Mouse (Mus musculus): ENCODE measurements around the gene Slc7a10. TPM values are rescaled to one million over a fixed set of nuclear protein-coding genes. Genes with fewer than 3 reads are reported as not detected.

Slc7a10 gene
- polyA plus RNA-seq, 1 experiment from 2014 or later, result 1.0 TPM

GRCm38 (mm10) chr7:35175533-35175932 lies 10.7 kb upstream of the Slc7a10 start:
- Histone ChIP-seq H3K4me1 (replicated peaks) (0 out of 2 replicates have a peak, but pooled peaks cover 9% of the 10 kb centered on the region), H3K9me3 (replicated peaks) (no peaks in the 10 kb centered on the region), H3K27ac (replicated peaks) (no peak overlapping the region), H3K4me2 (no peak overlapping the region), H3K4me3 (replicated peaks) (no peak overlapping the region), H3K36me3 (replicated peaks) (no peaks in the 10 kb centered on the region), H3K9ac (no peak overlapping the region), H3K27me3 (no peaks in the 10 kb centered on the region)
- WGBS (ENCODE audit: insufficient replicate concordance), result 29% methylated on average over 4 of the region's 4 CpGs
- no peak for ATAC-seq (ENCODE audit: insufficient read depth)

DNA sequence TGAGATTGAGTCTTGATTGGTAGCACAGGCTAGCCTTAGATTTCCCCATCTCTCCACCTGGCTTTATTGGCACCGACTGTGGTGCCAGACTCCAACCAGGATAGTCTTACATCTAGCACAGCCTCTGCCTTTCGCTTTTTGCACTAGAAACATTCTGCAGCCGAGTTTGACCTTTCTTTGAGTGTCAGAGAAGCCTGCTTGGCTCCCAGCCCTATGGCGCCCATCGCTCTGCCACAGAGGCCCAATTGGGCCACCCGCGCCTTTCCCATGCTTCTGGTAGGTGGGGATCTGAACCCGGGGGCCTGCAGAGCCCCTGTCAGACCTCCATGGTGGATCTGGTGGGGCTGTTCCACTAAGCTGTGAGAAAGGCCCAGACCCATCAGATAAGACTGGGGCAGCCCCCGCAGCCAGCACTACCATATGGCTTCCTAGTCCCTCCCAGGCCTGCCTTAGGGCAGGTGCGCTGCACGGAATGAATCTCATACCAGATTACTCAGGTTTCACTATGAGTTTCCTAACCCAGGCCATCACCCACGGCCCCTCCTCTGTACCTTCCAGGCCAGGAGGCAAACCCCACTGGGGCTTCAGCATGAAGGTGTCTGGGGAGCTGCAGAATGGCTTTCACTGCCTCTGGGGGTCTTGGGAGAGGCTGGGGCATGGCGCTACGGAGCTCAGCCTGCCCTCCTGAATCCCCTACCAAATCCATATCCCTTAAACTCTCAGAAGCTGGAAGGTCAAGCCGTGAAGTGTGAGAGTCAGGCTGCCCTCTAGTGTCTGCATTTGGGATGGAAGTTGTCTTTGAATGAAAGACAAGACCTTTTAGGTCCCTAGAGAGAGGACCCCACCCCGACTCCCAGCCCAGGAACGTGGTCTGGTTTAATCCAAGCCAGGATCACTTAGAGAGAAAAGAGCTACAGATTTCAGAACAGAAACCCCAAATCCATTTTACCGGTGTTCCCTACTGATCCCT lies 9.5 kb upstream of the Slc7a10 start:
- no peaks in the 10 kb centered on the region for H3K9me3 ChIP-seq (replicated peaks)
- H3K27me3 ChIP-seq, result no peaks in the 10 kb centered on the region
- 42% methylated on average over 18 of the region's 18 CpGs for WGBS (ENCODE audit: insufficient replicate concordance)
- no peak for ATAC-seq (ENCODE audit: insufficient read depth)
- H3K4me1 ChIP-seq (replicated peaks), result 0 out of 2 replicates have a peak, but pooled peaks cover 6% of the 10 kb centered on the region
- H3K36me3 ChIP-seq (replicated peaks), result no peaks in the 10 kb centered on the region
- no peak overlapping the region for H3K4me3 ChIP-seq (replicated peaks)
- H3K9ac ChIP-seq, result no peak overlapping the region
- H3K4me2 ChIP-seq, result no peak overlapping the region
- no peak overlapping the region for H3K27ac ChIP-seq (replicated peaks)

GRCm38 (mm10) chr7:35184833-35185724 lies 1.1 kb upstream of the Slc7a10 start:
- Histone ChIP-seq H3K4me3 (replicated peaks) (peak overlapping the region; percentile 26), H3K4me2 (peak overlapping the region; percentile 52), H3K27me3 (peaks cover 59% of the 10 kb centered on the region), H3K27ac (replicated peaks) (no peak overlapping the region), H3K36me3 (replicated peaks) (no peaks in the 10 kb centered on the region), H3K9me3 (replicated peaks) (no peaks in the 10 kb centered on the region), H3K4me1 (replicated peaks) (peaks cover 4% of the 10 kb centered on the region; the same call in 1 of the 2 replicates), H3K9ac (no peak overlapping the region)
- WGBS (ENCODE audit: insufficient replicate concordance), result 3% methylated on average over 54 of the region's 54 CpGs
- no peak for ATAC-seq (ENCODE audit: insufficient read depth)

DNA sequence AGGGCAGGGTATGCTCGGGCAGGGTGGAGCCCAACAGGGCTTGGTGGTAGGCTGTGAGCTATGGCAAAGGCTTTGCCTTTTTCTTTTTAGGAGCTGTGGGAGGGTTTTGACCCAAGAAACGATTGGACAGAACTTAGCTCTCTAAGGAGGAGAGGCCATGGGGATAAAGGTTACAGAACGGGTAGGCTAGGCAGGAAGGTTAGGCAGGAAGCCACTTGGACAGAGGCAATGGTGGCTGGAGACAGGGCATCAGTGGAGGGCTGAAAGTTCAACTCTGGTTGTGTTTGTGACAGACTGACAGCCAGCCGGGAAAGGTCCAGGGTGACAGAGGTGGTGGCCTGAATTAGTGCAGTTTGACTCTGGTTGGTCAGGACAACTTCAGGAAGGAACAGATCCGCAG lies 3.5 kb downstream of the Slc7a10 start:
- H3K9me3 ChIP-seq (replicated peaks), result no peaks in the 10 kb centered on the region
- H3K27me3 ChIP-seq, result peaks cover 49% of the 10 kb centered on the region
- no peak overlapping the region for H3K27ac ChIP-seq (replicated peaks)
- no peaks in the 10 kb centered on the region for H3K36me3 ChIP-seq (replicated peaks)
- H3K4me3 ChIP-seq (replicated peaks), result no peak overlapping the region
- no peak overlapping the region for H3K4me2 ChIP-seq
- H3K4me1 ChIP-seq (replicated peaks), result peaks cover 4% of the 10 kb centered on the region; the same call in 1 of the 2 replicates
- ATAC-seq (ENCODE audit: insufficient read depth), result no peak
- no peak overlapping the region for H3K9ac ChIP-seq
- WGBS (ENCODE audit: insufficient replicate concordance), result 33% methylated on average over 5 of the region's 5 CpGs

DNA sequence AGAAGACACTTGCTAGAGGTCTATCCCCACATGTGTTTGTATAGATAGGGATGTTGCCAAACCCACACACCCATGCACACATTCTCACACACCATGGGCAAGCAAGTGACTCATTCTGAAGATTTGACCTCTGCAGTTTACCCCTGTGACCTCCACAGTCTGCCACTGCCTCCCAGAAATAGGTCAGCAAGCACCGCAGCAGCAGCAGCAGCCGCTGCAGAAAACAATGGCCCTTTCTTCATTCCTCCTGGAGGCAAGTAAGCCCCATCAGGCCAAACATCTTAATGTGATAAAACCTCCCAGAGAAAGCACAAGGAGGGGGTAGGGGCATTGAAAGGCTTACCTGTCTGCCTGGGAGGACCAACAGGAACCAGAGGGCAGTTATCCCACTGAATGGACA lies 5.1 kb downstream of the Slc7a10 start:
- Histone ChIP-seq H3K4me1 (replicated peaks) (0 out of 2 replicates have a peak, but pooled peaks cover 1% of the 10 kb centered on the region), H3K9me3 (replicated peaks) (no peaks in the 10 kb centered on the region), H3K4me3 (replicated peaks) (no peak overlapping the region), H3K9ac (no peak overlapping the region), H3K4me2 (no peak overlapping the region), H3K36me3 (replicated peaks) (no peaks in the 10 kb centered on the region), H3K27ac (replicated peaks) (no peak overlapping the region), H3K27me3 (peaks cover 33% of the 10 kb centered on the region)
- ATAC-seq (ENCODE audit: insufficient read depth), result no peak
- 22% methylated on average over 2 of the region's 2 CpGs for WGBS (ENCODE audit: insufficient replicate concordance)

GRCm38 (mm10) chr7:35197022-35197421 lies 10.8 kb downstream of the Slc7a10 start:
- Histone ChIP-seq H3K36me3 (replicated peaks) (no peaks in the 10 kb centered on the region), H3K9ac (no peak overlapping the region), H3K27ac (replicated peaks) (no peak overlapping the region), H3K9me3 (replicated peaks) (no peaks in the 10 kb centered on the region), H3K27me3 (no peaks in the 10 kb centered on the region), H3K4me3 (replicated peaks) (no peak overlapping the region), H3K4me1 (replicated peaks) (no peaks in the 10 kb centered on the region), H3K4me2 (no peak overlapping the region)
- no peak for ATAC-seq (ENCODE audit: insufficient read depth)
- WGBS (ENCODE audit: insufficient replicate concordance), result 38% methylated on average over 2 of the region's 2 CpGs

- no peaks in the 10 kb centered on the region for H3K9me3 ChIP-seq (replicated peaks)
- no peak overlapping the region for H3K9ac ChIP-seq
- no peak overlapping the region for H3K4me2 ChIP-seq
- 74% methylated on average over 12 of the region's 12 CpGs for WGBS (ENCODE audit: insufficient replicate concordance)
- H3K36me3 ChIP-seq (replicated peaks), result no peaks in the 10 kb centered on the region
- ATAC-seq (ENCODE audit: insufficient read depth), result no peak
- no peak overlapping the region for H3K27ac ChIP-seq (replicated peaks)
- H3K4me1 ChIP-seq (replicated peaks), result no peaks in the 10 kb centered on the region
- no peaks in the 10 kb centered on the region for H3K27me3 ChIP-seq
- H3K4me3 ChIP-seq (replicated peaks), result no peak overlapping the region
These were observed 13.0 kb downstream of the Slc7a10 start for GRCm38 (mm10) chr7:35198981-35199754.

- ATAC-seq (ENCODE audit: insufficient read depth), result no peak
- H3K4me2 ChIP-seq, result no peak overlapping the region
- no peaks in the 10 kb centered on the region for H3K9me3 ChIP-seq (replicated peaks)
- H3K9ac ChIP-seq, result no peak overlapping the region
- no peaks in the 10 kb centered on the region for H3K4me1 ChIP-seq (replicated peaks)
- no peak overlapping the region for H3K4me3 ChIP-seq (replicated peaks)
- H3K27ac ChIP-seq (replicated peaks), result no peak overlapping the region
- H3K36me3 ChIP-seq (replicated peaks), result no peaks in the 10 kb centered on the region
- no peaks in the 10 kb centered on the region for H3K27me3 ChIP-seq
These were observed 13.6 kb downstream of the Slc7a10 start for GRCm38 (mm10) chr7:35199755-35200154.

DNA sequence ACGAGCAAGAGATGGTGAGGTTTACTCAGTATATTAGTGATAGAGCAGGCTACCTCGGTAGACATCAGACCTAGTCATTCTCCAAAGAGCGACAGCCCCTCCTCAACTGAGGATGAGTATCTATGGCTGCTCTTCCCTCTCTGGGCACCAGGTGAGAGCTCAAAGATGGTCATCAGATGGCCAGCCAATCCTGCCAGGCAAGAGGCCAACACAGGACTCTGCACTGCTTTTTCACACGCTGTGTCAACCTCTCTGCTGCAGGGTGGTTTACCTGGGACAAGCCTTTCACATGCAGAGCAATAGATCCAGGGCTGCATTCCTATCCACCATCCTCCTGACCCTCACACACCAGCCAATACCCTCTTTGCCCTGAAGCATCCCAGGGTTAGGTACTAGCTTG lies 25.6 kb downstream of the Slc7a10 start:
- no peak for ATAC-seq (ENCODE audit: insufficient read depth)
- no peak overlapping the region for H3K4me2 ChIP-seq
- no peaks in the 10 kb centered on the region for H3K9me3 ChIP-seq (replicated peaks)
- H3K27me3 ChIP-seq, result peaks cover 48% of the 10 kb centered on the region
- WGBS (ENCODE audit: insufficient replicate concordance), result 63% methylated on average over 4 of the region's 4 CpGs
- no peak overlapping the region for H3K9ac ChIP-seq
- no peak overlapping the region for H3K4me3 ChIP-seq (replicated peaks)
- no peak overlapping the region for H3K27ac ChIP-seq (replicated peaks)
- no peaks in the 10 kb centered on the region for H3K36me3 ChIP-seq (replicated peaks)
- H3K4me1 ChIP-seq (replicated peaks), result no peaks in the 10 kb centered on the region

- Histone ChIP-seq H3K9ac (no peak overlapping the region), H3K27ac (replicated peaks) (no peak overlapping the region), H3K36me3 (replicated peaks) (no peaks in the 10 kb centered on the region), H3K4me2 (peak overlapping the region; percentile 64), H3K9me3 (replicated peaks) (no peaks in the 10 kb centered on the region), H3K4me1 (replicated peaks) (no peaks in the 10 kb centered on the region), H3K4me3 (replicated peaks) (peak overlapping the region; percentile 49), H3K27me3 (peaks cover 60% of the 10 kb centered on the region)
- 1% methylated on average over 67 of the region's 79 CpGs for WGBS (ENCODE audit: insufficient replicate concordance)
- ATAC-seq (ENCODE audit: insufficient read depth), result 0 out of 2 replicates have a peak, but pooled peaks have one; percentile 52
These were observed 28.4 kb downstream of the Slc7a10 start for GRCm38 (mm10) chr7:35214442-35215222.

Measured in liver, embryonic 15.5 days (tissue).